ENCODE assay signal across 10 mouse cellular contexts in genomic region chr6:122828086-122828485, GRCm38 (mm10). TPM values are rescaled to one million over a fixed set of nuclear protein-coding genes. Genes with fewer than 3 reads are reported as not detected.
DNase-seq lines count a peak whose midpoint lies in the region; ATAC-seq and TF ChIP-seq lines count a peak whose summit lies in the region.
"Had no signal": no experiment of that assay in that cellular context is flagged by ENCODE, and none has a peak within 500 bp of the region (broad histone marks: within the 10 kb centered on the region; RNA-seq: fewer than 3 reads in every experiment).

No protein-coding gene starts in this region.

- H3K9ac ChIP-seq in heart, postnatal 0 days (replicated peaks; ENCODE audit: low read depth, low read length) = no peak overlapping the region
- no peak overlapping the region for H3K9ac ChIP-seq in heart, embryonic 12.5 days
- H3K9ac ChIP-seq in forebrain, embryonic 13.5 days = no peak overlapping the region
- H3K9ac ChIP-seq: hindbrain, embryonic 15.5 days; midbrain, embryonic 12.5 days had no signal

- H3K4me1 ChIP-seq in heart, postnatal 0 days (ENCODE audit: control insufficient read depth, insufficient read depth) = peaks cover 36% of the 10 kb centered on the region
- H3K4me1 ChIP-seq in heart, embryonic 12.5 days (replicated peaks) = peaks cover 33% of the 10 kb centered on the region
- H3K4me1 ChIP-seq in olfactory bulb, adult 2 months (ENCODE audit: control insufficient read depth, insufficient read depth, low read length) = peaks cover 28% of the 10 kb centered on the region
- peaks cover 24% of the 10 kb centered on the region for H3K4me1 ChIP-seq in forebrain, embryonic 13.5 days

- no peaks in the 10 kb centered on the region for H3K9me3 ChIP-seq in heart, postnatal 0 days (replicated peaks; ENCODE audit: control insufficient read depth, low read length)
- H3K9me3 ChIP-seq in heart, embryonic 12.5 days (replicated peaks) = no peaks in the 10 kb centered on the region
- H3K9me3 ChIP-seq in forebrain, embryonic 13.5 days (replicated peaks) = no peaks in the 10 kb centered on the region
- H3K9me3 ChIP-seq: hindbrain, embryonic 15.5 days; midbrain, embryonic 12.5 days had no signal

- TF ChIP-seq POLR2A in olfactory bulb, adult 2 months (IDR thresholded peaks at IDR 0.05; ENCODE audit: insufficient read depth, low read depth, low read length) = no peak

- no peak overlapping the region for H3K27ac ChIP-seq in heart, postnatal 0 days (ENCODE audit: low read depth)
- H3K27ac ChIP-seq in heart, embryonic 12.5 days (ENCODE audit: poor library complexity, severe bottlenecking) = no peak overlapping the region
- no peak overlapping the region for H3K27ac ChIP-seq in olfactory bulb, adult 2 months (ENCODE audit: insufficient read depth, low read depth, low read length)
- no peak overlapping the region for H3K27ac ChIP-seq in forebrain, embryonic 13.5 days
- H3K27ac ChIP-seq: hindbrain, embryonic 15.5 days; midbrain, embryonic 12.5 days had no signal

- TF ChIP-seq CTCF in heart, postnatal 0 days (IDR thresholded peaks at IDR 0.05; ENCODE audit: low read depth) = peak; percentile 24; the same call in 1 of the 2 replicates
- peak; percentile 33; the same call in 1 of the 2 replicates for TF ChIP-seq CTCF in olfactory bulb, adult 2 months (IDR thresholded peaks at IDR 0.05; ENCODE audit: insufficient read depth, low read depth, low read length)

- H3K4me3 ChIP-seq in heart, postnatal 0 days (ENCODE audit: low read depth, low read length) = no peak overlapping the region
- H3K4me3 ChIP-seq in heart, embryonic 12.5 days = no peak overlapping the region
- no peak overlapping the region for H3K4me3 ChIP-seq in olfactory bulb, adult 2 months (ENCODE audit: insufficient read depth, low read depth, low read length)
- H3K4me3 ChIP-seq in forebrain, embryonic 13.5 days = no peak overlapping the region
- H3K4me3 ChIP-seq: hindbrain, embryonic 15.5 days; midbrain, embryonic 12.5 days had no signal

- no peak overlapping the region for H3K4me2 ChIP-seq in heart, postnatal 0 days (ENCODE audit: low read depth, low read length)
- H3K4me2 ChIP-seq in heart, embryonic 12.5 days = no peak overlapping the region
- H3K4me2 ChIP-seq in forebrain, embryonic 13.5 days = no peak overlapping the region
- H3K4me2 ChIP-seq: hindbrain, embryonic 15.5 days; midbrain, embryonic 12.5 days had no signal

- no peak for TF ChIP-seq EP300 in heart, postnatal 0 days (IDR thresholded peaks at IDR 0.05; ENCODE audit: low read depth)

- no peaks in the 10 kb centered on the region for H3K27me3 ChIP-seq in heart, postnatal 0 days (ENCODE audit: control insufficient read depth, insufficient read depth, low read length)
- H3K27me3 ChIP-seq in heart, embryonic 12.5 days (replicated peaks) = no peaks in the 10 kb centered on the region
- H3K27me3 ChIP-seq in forebrain, embryonic 13.5 days = no peaks in the 10 kb centered on the region
- H3K27me3 ChIP-seq: hindbrain, embryonic 15.5 days had no signal

- no peak for DNase-seq in heart, postnatal 0 days (ENCODE audit: low spot score)
- DNase-seq in A20 (ENCODE audit: low read depth, low spot score) (peak; percentile 62), NIH3T3 (ENCODE audit: low read depth) (peak; percentile 35)
- DNase-seq in kidney, postnatal 10 days = peak; percentile 46
- DNase-seq in left cerebral cortex, adult 8-10 months (ENCODE audit: low spot score in 2 of 2) = no peak

- H3K36me3 ChIP-seq in heart, postnatal 0 days (replicated peaks; ENCODE audit: control insufficient read depth, insufficient read depth, low read length) = peaks cover 49% of the 10 kb centered on the region
- H3K36me3 ChIP-seq in heart, embryonic 12.5 days = peaks cover 48% of the 10 kb centered on the region
- H3K36me3 ChIP-seq in forebrain, embryonic 13.5 days (ENCODE audit: poor library complexity, severe bottlenecking) = peaks cover 37% of the 10 kb centered on the region; the same call in 1 of the 2 replicates

- 49% methylated on average over 13 of the region's 13 CpGs for WGBS in heart, postnatal 0 days
- WGBS in heart, embryonic 12.5 days = 47% methylated on average over 13 of the region's 13 CpGs
- WGBS in olfactory bulb, adult 2 months = 51% methylated on average over 13 of the region's 13 CpGs
- WGBS in forebrain, embryonic 13.5 days = 44% methylated on average over 13 of the region's 13 CpGs

- no peak for ATAC-seq in heart, postnatal 0 days (ENCODE audit: insufficient read depth, low read depth)
- no peak for ATAC-seq in heart, embryonic 12.5 days (ENCODE audit: insufficient number of reproducible peaks, low FRiP score)
- no peak for ATAC-seq in forebrain, embryonic 13.5 days

RNA-seq across cellular contexts. Expression of gene Foxj2, which starts 8.4 kb away (rescaled TPM):
- total RNA-seq in heart, postnatal 0 days (2014; rRNA removed; ENCODE audit: low replicate concordance) = 17.8 TPM in 2 replicates
- 4.4 and 4.5 TPM in 2 replicates for polyA plus RNA-seq in heart, postnatal 0 days (2015; fragmentation: Nextera tagmentation; extraction: Ambion mirVana)
- polyA plus RNA-seq in heart, embryonic 12.5 days (2016; fragmentation: Nextera tagmentation; extraction: Ambion mirVana) = 7.8 and 8.4 TPM in 2 replicates
- not detected in 2 replicates for polyA plus RNA-seq in olfactory bulb, adult 2 months (2012; ENCODE audit: insufficient read depth, insufficient read length, low replicate concordance, missing spikeins)
- polyA plus RNA-seq in forebrain, embryonic 13.5 days (2015; fragmentation: Nextera tagmentation; extraction: Ambion mirVana) = 4.4 and 4.5 TPM in 2 replicates
- 10 to 100 TPM; 27.5 to 28.4 (median 28.0) TPM for total RNA-seq in left cerebral cortex, adult 8-10 months (2022)

RNA-seq across cellular contexts. Expression of gene Slc2a3, which starts 26.6 kb away (rescaled TPM):
- 21.4 and 21.6 TPM in 2 replicates for total RNA-seq in heart, postnatal 0 days (2014; rRNA removed; ENCODE audit: low replicate concordance)
- 1.7 and 1.8 TPM in 2 replicates for polyA plus RNA-seq in heart, postnatal 0 days (2015; fragmentation: Nextera tagmentation; extraction: Ambion mirVana)
- 26.6 and 27.7 TPM in 2 replicates for polyA plus RNA-seq in heart, embryonic 12.5 days (2016; fragmentation: Nextera tagmentation; extraction: Ambion mirVana)
- not detected in 2 replicates for polyA plus RNA-seq in olfactory bulb, adult 2 months (2012; ENCODE audit: insufficient read depth, insufficient read length, low replicate concordance, missing spikeins)
- polyA plus RNA-seq in forebrain, embryonic 13.5 days (2015; fragmentation: Nextera tagmentation; extraction: Ambion mirVana) = 9.3 and 12.5 TPM in 2 replicates
- total RNA-seq in left cerebral cortex, adult 8-10 months (2022) = 100 to 1,000 TPM in 3 of 4 experiments, 10 to 100 TPM in 1; 95.5 to 112 (median 107) TPM

RNA-seq across cellular contexts. Expression of gene C3ar1, which starts 27.9 kb away (rescaled TPM):
- total RNA-seq in heart, postnatal 0 days (2014; rRNA removed; ENCODE audit: low replicate concordance) = 0.46 and 2.9 TPM in 2 replicates
- 2.3 and 2.4 TPM in 2 replicates for polyA plus RNA-seq in heart, postnatal 0 days (2015; fragmentation: Nextera tagmentation; extraction: Ambion mirVana)
- 1.4 and 1.7 TPM in 2 replicates for polyA plus RNA-seq in heart, embryonic 12.5 days (2016; fragmentation: Nextera tagmentation; extraction: Ambion mirVana)
- polyA plus RNA-seq in olfactory bulb, adult 2 months (2012; ENCODE audit: insufficient read depth, insufficient read length, low replicate concordance, missing spikeins) = not detected in 2 replicates
- polyA plus RNA-seq in forebrain, embryonic 13.5 days (2015; fragmentation: Nextera tagmentation; extraction: Ambion mirVana) = 0.58 and 0.89 TPM in 2 replicates
- total RNA-seq in left cerebral cortex, adult 8-10 months (2022) = 1 to 10 TPM in 3 of 4 experiments, under 1 TPM in 1; 0.78 to 6.1 (median 2.8) TPM

RNA-seq across cellular contexts. Expression of gene Necap1, which starts 46.2 kb away (rescaled TPM):
- 37.7 and 40.3 TPM in 2 replicates for total RNA-seq in heart, postnatal 0 days (2014; rRNA removed; ENCODE audit: low replicate concordance)
- 35.9 and 37.0 TPM in 2 replicates for polyA plus RNA-seq in heart, postnatal 0 days (2015; fragmentation: Nextera tagmentation; extraction: Ambion mirVana)
- polyA plus RNA-seq in heart, embryonic 12.5 days (2016; fragmentation: Nextera tagmentation; extraction: Ambion mirVana) = 63.0 and 63.4 TPM in 2 replicates
- not detected in 2 replicates for polyA plus RNA-seq in olfactory bulb, adult 2 months (2012; ENCODE audit: insufficient read depth, insufficient read length, low replicate concordance, missing spikeins)
- 85.5 and 86.7 TPM in 2 replicates for polyA plus RNA-seq in forebrain, embryonic 13.5 days (2015; fragmentation: Nextera tagmentation; extraction: Ambion mirVana)
- total RNA-seq in left cerebral cortex, adult 8-10 months (2022) = 100 to 1,000 TPM; 179 to 215 (median 196) TPM

Comparison
In these comparisons a context has a peak if more than half of its experiments do, and no peak if none do; other contexts are left out.
1. DNase-seq: peak in A20 (single experiment), NIH3T3 (single experiment) and kidney, postnatal 10 days (single experiment); none in heart, postnatal 0 days (single experiment) and left cerebral cortex, adult 8-10 months (0 of 2).